Mouse (Mus musculus) liver, embryonic 14.5 days (tissue): ENCODE data around the gene Wrap53. TPM values are rescaled to one million over a fixed set of nuclear protein-coding genes. Genes with fewer than 3 reads are reported as not detected.
A peak's percentile ranks its signal among the peaks of the same experiment; 100 is the strongest.

Source experiments
- ATAC-seq: fragments of 200-750 bp; cut with Nextera tagmentation; 2 replicates; pipeline ENCODE4 v1.8.0; 2017; ENCODE audit warnings: moderate number of reproducible peaks, mild to moderate bottlenecking, moderate library complexity; ENCODE audit not compliant: insufficient read depth
- DNase-seq, 3 experiments: peaks; one replicate each; pipeline ENCODE4 v3.0.0-alpha.2; 2012 to 2013; ENCODE audit warnings: low read depth in 3 of 3, low spot score in 3 of 3
- H3K27ac ChIP-seq: fragments of 300-500 bp; sonication (generic); 2 replicates; pipeline ENCODE4 v1.5.1; 2014; ENCODE audit warnings: moderate library complexity, mild to moderate bottlenecking, control low read depth, inconsistent platforms
- H3K27me3 ChIP-seq: fragments of 300-500 bp; sonication (generic); 2 replicates; pipeline ENCODE4 v1.6.1; 2014; ENCODE audit warnings: mild to moderate bottlenecking, low read length, moderate library complexity; ENCODE audit not compliant: control insufficient read depth, insufficient read depth
- H3K36me3 ChIP-seq: fragments of 300-500 bp; sonication (generic); replicated peaks from 2 replicates; pipeline ENCODE4 v1.6.1; 2014; ENCODE audit warnings: low read depth; ENCODE audit not compliant: control insufficient read depth, insufficient read depth
- H3K4me1 ChIP-seq, 2 experiments: fragments of 200-500 bp in 1 of 2; fragments of 300-500 bp in 1 of 2; sonication (generic) in 1 of 2; replicated peaks; 2 replicates each; pipeline ENCODE4 v1.6.1; 2012 to 2014; ENCODE audit warnings: antibody characterized with exemption in 1 of 2, inconsistent platforms in 1 of 2, low read length in 1 of 2; ENCODE audit not compliant: control insufficient read depth in 2 of 2, insufficient read depth in 2 of 2
- H3K4me2 ChIP-seq: fragments of 300-500 bp; sonication (generic); 2 replicates; pipeline ENCODE4 v1.6.1; 2014; ENCODE audit warnings: low read depth, mild to moderate bottlenecking, control low read depth, moderate library complexity
- H3K4me3 ChIP-seq, 2 experiments: fragments of 200-500 bp in 1 of 2; fragments of 300-500 bp in 1 of 2; sonication (generic) in 1 of 2; 2 replicates each; pipeline ENCODE4 v1.5.1; 2012 to 2014; ENCODE audit warnings: low read depth in 2 of 2, low read length in 2 of 2, mild to moderate bottlenecking in 2 of 2, control low read depth in 1 of 2, inconsistent platforms in 1 of 2, moderate library complexity in 1 of 2; ENCODE audit not compliant: insufficient read depth in 1 of 2
- H3K9ac ChIP-seq: fragments of 300-500 bp; sonication (generic); replicated peaks from 2 replicates; pipeline ENCODE4 v1.6.1; 2014; ENCODE audit warnings: mild to moderate bottlenecking, control low read depth, moderate library complexity
- H3K9me3 ChIP-seq: fragments of 300-500 bp; sonication (generic); 2 replicates; pipeline ENCODE4 v1.6.1; 2016; ENCODE audit warnings: low read length, mixed read lengths; ENCODE audit not compliant: control insufficient read depth
- CTCF ChIP-seq: IDR thresholded peaks from 2 replicates; pipeline ENCODE4 v1.5.1; 2016; ENCODE audit warnings: antibody characterized with exemption, low read depth, control low read depth
- EP300 ChIP-seq: IDR thresholded peaks from 2 replicates; pipeline ENCODE4 v1.6.1; 2016; ENCODE audit warnings: antibody characterized with exemption, low read depth
- WGBS: fragments of 180-500 bp; shearing (Covaris S2); extraction: QIAGEN DNeasy Blood & Tissue Kit; methylation state at CpG from one replicate; pipeline ENCODE4 v1.1.7; 2014; ENCODE audit not compliant: insufficient replicate concordance; 5-methylcytosine and 5-hydroxymethylcytosine counted together
- polyA plus RNA-seq, 2 experiments: library from polyadenylated mRNA; depleted of rRNA in 1 of 2; stranded (reverse) in 1 of 2; unstranded in 1 of 2; fragments of >200 nt; fragmentation: Nextera tagmentation in 1 of 2; extraction: Ambion mirVana in 1 of 2; gene quantifications; 2 replicates each; pipeline versions ENCODE4 v1.2.1 to v1.2.3; 2012 to 2014

Gene Wrap53
- polyA plus RNA-seq, 2 experiments = 10.8 to 14.8 TPM

DNA sequence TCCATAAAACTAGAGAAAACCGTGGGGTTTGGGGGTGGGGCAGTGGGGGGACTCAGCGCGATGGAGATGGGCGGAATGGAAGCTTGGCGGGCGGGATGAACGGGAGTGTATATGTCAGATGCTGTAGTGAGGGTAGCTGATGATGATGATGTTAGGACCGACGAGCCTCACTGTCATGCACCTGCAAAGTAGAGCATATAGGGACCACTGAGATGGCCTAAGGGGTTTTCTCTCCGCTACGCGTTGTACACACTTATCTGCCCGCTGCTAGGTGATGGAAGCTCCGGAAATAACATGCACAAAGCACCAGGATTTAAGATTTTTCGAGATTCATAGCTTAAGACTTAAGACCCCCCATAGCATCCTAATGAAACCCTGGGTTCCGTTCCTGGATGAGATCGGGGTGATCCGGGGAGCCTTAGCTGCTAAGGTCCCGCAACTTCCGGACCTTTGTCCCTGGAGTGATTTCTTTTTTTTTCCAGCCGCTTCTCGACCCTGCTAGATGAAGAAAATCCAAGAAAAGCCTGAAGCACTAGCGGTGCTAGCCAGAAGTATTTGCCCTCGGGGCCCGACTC, 604 bp upstream of the Wrap53 start:
- ATAC-seq (no peak), DNase-seq (no peak)
- no peaks in the 10 kb centered on the region for H3K27me3 ChIP-seq
- peak overlapping the region; percentile 84 for H3K4me2 ChIP-seq
- H3K27ac ChIP-seq = peak overlapping the region; percentile 97
- H3K9ac ChIP-seq = peak overlapping the region; percentile 94
- TF ChIP-seq EP300 = no peak
- no peak for TF ChIP-seq CTCF
- peaks cover 8% of the 10 kb centered on the region for H3K36me3 ChIP-seq
- H3K9me3 ChIP-seq = no peaks in the 10 kb centered on the region
- H3K4me3 ChIP-seq = peak overlapping the region; percentile 89 to 100
- H3K4me1 ChIP-seq = peaks cover 48 to 60% of the 10 kb centered on the region in 2 experiments
- WGBS = under 1% methylated on average over 25 of the region's 25 CpGs

DNA sequence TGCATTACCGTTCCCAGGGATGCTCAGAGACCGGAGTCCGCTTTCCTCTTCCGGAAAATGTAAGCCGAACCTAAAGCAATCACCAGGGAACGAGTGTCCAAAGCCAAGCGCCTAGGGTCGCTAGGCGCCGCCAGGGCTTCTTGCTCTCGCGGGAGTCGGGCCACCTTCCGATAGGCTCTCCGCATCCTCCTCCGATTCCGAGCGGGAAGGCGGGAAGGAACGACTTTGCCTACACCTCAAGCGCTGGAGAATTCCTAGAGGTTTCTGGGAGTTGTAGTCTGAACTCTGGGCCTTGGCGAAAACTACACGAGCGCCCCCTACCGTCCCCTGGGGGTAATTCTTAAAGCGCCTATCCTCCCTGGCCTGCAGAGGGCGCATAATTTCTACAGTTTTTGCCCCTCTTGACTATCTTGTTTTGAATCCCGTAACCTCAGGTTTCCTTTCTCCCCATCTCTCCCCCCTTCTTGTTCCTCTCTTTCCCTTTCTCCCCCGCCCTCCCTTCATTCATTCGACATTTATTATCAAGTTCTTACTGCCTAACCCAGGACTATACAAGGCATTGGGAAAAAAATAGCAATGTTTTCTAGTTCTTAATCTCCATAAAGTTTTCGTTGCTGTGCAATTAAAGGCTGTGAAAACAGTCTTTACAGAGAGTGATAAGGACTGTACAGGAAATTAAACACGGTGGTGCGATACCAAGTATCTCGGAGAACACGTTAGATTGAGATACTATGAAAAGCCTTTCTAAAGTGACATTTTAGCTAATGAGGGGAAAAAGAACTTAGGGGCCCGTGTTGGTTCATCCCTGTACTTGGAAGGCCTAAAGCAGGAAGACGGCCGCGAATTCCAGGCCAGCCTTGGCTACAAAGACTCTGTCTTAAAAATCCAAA, 682 bp downstream of the Wrap53 start:
- WGBS = under 1% methylated on average over 39 of the region's 39 CpGs
- Histone ChIP-seq H3K9ac (peak overlapping the region; percentile 94), H3K27me3 (no peaks in the 10 kb centered on the region), H3K4me1 (peaks cover 36 to 50% of the 10 kb centered on the region in 2 experiments), H3K4me3 (peak overlapping the region; percentile 89 to 100), H3K9me3 (no peaks in the 10 kb centered on the region), H3K4me2 (peak overlapping the region; percentile 89), H3K27ac (peak overlapping the region; percentile 97), H3K36me3 (peaks cover 8% of the 10 kb centered on the region)
- peak; percentile 67 for TF ChIP-seq EP300
- peak; percentile 100 for TF ChIP-seq CTCF
- peak; percentile 79 for ATAC-seq
- DNase-seq = peak; percentile 97 to 98 (median 98)

DNA sequence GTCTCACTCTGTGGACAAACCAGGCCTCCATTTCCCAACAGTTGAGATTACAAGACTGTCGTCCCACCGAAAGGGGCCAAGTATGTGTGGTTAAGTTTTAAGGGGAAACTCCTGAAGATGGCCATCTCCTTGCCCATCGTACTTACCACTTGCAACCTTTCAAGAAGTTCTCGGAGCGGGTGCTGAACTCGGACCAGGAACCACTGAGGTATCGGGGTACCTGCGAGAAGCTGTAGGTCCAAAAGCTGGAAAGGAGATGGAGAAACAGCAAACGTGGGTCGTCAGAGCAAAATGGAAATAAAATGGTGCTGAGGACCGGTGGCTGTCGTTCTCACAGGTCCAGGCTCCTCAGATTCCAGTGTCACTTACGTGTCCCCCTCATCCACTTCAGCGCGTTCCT, 1.8 kb downstream of the Wrap53 start:
- Histone ChIP-seq H3K27ac (peak overlapping the region; percentile 66; the same call in 1 of the 2 replicates), H3K9ac (peak overlapping the region; percentile 86), H3K9me3 (no peaks in the 10 kb centered on the region), H3K36me3 (peaks cover 3% of the 10 kb centered on the region), H3K4me1 (peaks cover 31 to 40% of the 10 kb centered on the region in 2 experiments), H3K27me3 (no peaks in the 10 kb centered on the region), H3K4me3 (peak overlapping the region; percentile 89 to 95), H3K4me2 (peak overlapping the region; percentile 89)
- TF ChIP-seq EP300 (no peak), CTCF (no peak)
- 4% methylated on average over 15 of the region's 15 CpGs for WGBS
- ATAC-seq (no peak), DNase-seq (no peak)

DNA sequence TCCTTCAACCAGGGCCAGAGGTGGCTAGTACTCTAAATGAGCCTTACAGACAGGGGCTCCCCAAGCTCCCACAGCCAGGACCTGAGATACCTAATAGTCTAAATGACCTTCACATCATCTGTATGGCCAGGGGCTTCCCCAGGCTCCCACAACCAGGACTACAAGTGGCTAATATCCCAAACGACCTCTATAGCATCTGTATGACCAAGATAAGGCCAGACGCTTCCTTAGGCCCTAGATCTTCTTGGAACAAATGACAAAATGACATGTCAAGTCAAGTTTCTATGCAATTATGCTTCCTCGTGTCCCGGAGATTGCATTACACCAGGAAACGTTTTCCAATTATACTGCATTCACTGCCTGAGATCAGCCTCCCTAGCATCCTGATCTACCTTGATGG, 3.7 kb downstream of the Wrap53 start:
- peaks cover 22 to 33% of the 10 kb centered on the region in 2 experiments for H3K4me1 ChIP-seq
- no peaks in the 10 kb centered on the region for H3K9me3 ChIP-seq
- ATAC-seq (no peak), DNase-seq (no peak)
- 10% methylated on average over 5 of the region's 5 CpGs for WGBS
- no peaks in the 10 kb centered on the region for H3K27me3 ChIP-seq
- H3K4me3 ChIP-seq = peak overlapping the region; percentile 33 to 89
- H3K27ac ChIP-seq = peak overlapping the region; percentile 32
- H3K9ac ChIP-seq = peak overlapping the region; percentile 46; the same call in 1 of the 2 replicates
- peaks cover 10% of the 10 kb centered on the region for H3K36me3 ChIP-seq
- no peak for TF ChIP-seq CTCF
- peak; percentile 47 for TF ChIP-seq EP300
- H3K4me2 ChIP-seq = peak overlapping the region; percentile 89

DNA sequence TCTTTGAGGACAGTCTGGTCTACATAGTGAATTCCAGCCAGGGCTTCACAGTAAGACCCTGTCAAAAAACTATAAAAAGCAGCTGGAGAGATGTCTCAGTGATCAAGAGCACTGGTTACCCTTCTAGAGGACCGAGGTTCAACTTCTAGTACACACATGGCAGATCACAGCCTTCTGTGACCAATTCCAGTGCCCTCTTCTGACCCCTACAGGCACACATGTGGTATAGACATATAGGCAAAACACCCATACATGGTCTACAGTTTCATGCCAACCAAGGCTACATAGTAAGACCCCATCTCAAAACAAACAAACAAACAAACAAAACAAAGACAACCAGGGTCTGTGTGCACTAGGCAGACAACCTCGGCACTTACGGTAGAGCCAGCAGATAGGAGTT, 4.8 kb downstream of the Wrap53 start:
- H3K4me2 ChIP-seq = no peak overlapping the region
- 58% methylated on average over 3 of the region's 3 CpGs for WGBS
- no peak overlapping the region for H3K27ac ChIP-seq
- peaks cover 12% of the 10 kb centered on the region for H3K36me3 ChIP-seq
- DNase-seq = no peak
- no peak overlapping the region for H3K4me3 ChIP-seq
- no peak overlapping the region for H3K9ac ChIP-seq
- peaks cover 22 to 41% of the 10 kb centered on the region in 2 experiments for H3K4me1 ChIP-seq
- H3K9me3 ChIP-seq = no peaks in the 10 kb centered on the region
- TF ChIP-seq CTCF = peak; percentile 78
- TF ChIP-seq EP300 = no peak
- no peaks in the 10 kb centered on the region for H3K27me3 ChIP-seq
- ATAC-seq = no peak
